Mouse (Mus musculus) yolk sac, embryonic 10.5 days (tissue): ENCODE measurements around the gene Ric1.

Experiments used
- DNase-seq: peaks from one replicate; pipeline ENCODE4 v3.0.0-alpha.2; 2017; ENCODE audit warnings: low spot score

Ric1 gene

DNA sequence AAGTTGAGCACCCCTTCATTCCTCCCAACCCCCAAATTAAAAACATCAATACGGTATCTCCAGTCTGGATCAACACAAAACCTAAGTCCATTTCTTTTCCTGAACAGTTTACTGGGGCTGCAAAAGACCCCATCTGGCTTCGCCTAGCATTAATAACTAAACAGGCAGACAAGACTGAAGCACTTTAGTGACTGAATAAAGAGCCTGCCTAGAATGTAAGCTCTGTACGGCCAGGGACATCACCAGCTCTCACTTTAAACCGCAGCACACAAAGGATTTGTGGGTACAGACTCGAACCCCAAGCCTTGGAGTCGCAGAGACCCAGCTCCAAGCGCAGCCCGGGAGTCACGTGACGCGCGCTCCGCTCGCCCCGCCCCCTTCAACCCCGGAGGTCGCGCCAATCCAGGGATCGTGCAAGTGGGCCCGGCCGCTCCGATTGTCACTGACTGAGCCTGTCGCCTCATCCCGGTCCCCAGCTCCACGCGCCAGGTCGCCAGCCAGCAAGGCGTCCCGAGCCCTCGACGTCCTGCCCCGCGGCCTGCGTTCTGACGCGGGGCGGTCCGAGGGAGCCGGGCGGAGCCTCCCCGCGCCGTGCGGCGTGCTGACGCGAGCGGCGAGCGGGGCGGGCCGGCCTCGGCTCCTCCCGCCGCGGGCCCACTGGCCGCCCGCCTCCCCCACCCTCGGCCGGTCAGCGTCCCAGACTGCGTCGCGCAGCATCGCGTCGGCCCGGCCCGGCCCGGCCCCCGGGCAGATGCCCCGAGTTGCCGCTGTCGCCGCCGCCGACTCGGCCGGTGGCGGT, at the start of gene Ric1:
TSS of gene Ric1 (plus strand) at position 646 of the 799 bp plus-strand sequence.
- DNase-seq: peak; percentile 89

DNA sequence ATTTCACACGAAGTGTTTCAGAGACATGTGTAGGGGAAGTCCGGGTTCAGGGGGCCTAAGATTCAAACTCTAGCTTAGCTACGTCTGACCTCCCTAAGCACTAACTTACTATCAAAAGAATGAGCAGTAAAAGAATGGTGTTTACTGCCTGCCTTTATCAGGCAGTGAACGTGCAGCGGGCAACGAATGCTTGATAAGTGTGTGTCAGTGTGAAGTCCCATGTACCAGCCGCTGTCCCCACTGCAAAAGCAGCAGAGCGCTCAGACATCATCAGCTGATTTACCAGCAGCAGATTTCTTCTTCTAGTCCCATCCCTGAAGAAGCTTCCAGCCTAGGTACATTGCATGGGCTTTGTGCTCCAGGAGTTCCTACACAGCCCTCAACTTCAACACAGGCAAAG, 49.7 kb upstream of the Ric1 start:
- no peak for DNase-seq

DNA sequence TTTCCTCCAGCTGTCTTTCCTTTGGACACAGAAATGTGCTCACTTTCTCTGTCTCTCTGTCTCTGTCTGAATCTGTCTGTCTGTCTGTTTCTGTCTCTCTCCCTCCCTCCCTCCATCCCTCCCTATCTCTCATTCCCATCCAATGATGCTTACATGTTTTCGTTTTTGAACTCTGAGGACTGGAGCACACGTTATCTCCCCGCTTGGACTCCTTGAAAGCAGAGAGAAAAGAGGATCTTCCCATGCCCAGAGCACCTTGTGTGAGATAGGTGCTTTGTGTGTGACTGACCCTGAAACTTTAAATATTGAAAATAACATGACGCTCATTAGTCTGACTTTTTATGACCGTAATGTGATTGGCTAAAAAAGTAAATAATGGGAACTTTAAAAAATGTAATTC, 49.1 kb upstream of the Ric1 start:
- no peak for DNase-seq

DNA sequence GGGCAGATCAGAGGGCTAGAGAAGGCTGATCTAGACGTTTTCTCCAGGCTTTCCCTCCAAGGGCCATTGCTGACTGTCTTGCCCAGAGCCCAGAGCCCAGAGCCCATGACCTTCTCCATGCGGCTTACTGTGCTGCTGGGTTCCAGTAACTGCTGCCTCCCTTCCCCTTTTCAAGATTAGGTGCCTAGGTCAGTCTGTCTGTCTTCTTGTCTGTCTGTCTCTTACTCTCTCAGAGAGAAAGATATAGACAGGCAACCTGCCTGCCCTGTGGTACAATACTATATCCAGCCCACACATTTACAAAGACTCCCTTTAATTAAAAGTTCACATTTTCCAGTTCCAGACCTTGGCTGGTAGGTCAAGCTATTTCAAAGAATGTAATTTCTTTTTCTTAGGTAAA, 47.3 kb upstream of the Ric1 start:
- DNase-seq: no peak

DNA sequence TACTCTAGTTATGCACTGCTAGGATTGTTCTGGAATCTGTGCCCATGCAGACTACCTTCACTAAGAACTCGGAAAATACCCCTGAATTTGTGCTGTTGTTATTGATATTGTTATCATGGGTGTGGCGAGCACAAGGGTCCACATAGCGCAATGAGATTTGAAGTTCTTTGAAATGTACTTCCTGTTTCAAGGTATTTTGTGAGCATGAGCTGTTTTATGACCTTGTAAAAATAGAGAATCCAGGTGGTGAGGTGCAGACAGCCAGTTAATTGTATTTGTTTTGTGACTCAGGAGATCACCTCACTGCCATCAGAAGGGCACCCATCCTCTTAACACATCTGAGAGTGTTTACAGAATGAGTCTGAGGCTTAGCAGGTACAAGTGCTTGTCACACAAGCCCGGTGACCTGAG, 46.9 kb upstream of the Ric1 start:
- DNase-seq: no peak

DNA sequence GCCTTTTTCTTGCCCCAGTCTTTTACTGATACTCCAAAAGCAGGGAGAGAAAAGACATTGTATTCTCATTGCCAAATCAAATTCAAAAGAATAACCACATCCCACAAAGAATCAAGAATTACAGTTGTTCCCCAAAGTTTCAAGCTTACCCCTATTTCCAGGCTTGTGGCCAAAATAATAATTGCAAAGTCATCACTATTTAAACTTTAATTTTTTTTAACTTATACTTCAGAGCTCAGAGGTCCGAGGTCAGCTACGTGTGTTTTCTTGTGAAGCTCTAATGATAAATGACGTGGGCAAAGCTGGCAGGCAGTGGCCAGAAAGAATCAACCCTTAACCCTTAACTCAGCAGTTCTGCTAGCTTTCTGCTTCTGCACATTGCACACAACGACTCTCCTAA, 43.5 kb upstream of the Ric1 start:
- DNase-seq: no peak

DNA sequence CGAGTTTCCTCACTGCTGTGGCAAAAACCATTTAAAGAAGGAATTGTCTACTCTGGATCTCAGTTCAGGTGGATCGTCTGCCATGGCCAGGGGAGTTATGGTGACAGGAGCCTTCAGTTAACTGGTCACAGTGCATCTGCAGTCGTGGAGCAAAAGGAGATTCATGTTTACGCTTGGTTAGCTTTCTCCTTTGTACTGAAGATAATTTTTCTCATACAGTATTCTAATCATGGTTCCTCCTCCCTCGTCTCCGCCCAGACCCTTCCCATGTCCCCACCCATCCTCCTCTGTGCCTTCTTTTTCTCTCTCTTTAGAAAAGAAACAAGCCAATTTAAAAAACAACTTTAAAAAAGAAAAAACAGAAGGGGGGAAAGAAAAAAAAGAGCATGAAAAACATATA, 40.5 kb upstream of the Ric1 start:
- DNase-seq: no peak

DNA sequence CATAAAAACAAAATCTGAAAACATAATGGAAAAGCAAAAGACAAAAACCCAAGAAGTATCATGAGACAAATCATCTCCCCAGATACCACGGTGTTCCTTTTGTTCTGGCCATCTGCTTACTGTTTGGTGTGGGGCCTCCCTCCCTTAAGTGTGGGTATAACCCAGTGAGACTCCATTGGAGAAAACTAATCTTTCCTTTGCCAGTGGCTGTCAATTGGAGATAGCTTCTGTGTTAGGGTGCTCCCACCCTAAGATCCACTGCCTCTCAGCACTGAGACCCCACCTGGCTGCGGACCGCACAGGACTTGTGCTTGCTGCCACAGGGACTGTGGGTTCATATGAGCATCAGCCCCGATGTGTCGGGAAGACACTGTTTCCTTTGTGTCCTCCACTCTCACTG, 39.9 kb upstream of the Ric1 start:
- no peak for DNase-seq

DNA sequence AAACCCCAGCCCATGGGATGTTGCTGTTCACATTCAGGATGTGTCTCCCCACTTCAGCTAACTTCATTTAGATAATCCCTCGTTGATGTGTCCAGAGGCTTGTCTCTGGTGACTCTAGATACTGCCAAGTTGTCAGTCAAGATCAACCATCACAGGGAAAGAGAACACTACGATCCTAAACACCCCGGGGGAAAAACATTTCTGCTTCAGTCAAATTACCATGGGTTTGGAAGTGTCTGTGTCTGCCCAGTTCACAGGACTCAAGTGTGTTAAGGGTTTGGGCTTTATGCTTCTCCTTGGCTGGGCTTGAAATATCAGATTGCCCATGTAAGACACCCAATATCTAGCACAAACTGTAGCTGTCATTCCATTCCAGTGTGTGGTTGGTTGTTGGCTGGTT, 39.4 kb upstream of the Ric1 start:
- no peak for DNase-seq

DNA sequence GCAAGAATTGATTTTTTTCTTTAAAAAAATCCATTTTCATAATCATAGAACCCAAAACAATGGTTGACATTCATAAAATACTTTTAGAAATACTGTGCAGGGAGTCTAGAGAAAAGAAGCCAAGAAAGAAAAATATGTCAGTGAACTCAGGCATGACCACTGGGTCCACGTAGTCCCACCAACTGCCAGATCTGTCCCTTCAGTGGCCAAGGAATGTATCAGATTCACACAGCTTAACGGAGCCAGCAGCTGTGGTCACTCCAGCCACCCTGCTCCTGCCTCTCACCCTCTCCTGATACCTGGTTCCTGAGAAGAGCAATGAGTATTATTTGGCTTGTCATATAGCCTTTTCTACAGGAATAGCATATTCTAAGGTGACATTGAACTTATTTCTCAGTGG, 38.7 kb upstream of the Ric1 start:
- DNase-seq: no peak

DNA sequence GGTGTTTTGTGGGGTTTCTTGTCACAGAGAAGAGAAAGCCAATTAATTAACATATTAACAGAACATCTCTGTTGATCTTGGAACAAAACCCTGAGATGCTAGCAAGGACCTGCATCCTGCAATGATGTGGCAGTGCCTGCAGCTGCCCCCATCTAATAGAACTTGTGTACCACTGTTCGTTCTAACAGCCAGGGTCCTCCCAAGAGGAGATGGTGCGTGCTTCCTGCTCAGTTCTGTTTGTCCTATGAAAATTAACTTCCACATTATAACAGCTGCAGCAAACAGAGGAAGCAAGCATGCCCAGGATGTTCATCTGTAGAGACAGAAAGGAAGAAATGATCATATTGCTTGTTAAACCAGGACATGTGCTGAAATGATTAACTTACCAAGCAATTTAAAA, 37.5 kb upstream of the Ric1 start:
- DNase-seq: no peak

DNA sequence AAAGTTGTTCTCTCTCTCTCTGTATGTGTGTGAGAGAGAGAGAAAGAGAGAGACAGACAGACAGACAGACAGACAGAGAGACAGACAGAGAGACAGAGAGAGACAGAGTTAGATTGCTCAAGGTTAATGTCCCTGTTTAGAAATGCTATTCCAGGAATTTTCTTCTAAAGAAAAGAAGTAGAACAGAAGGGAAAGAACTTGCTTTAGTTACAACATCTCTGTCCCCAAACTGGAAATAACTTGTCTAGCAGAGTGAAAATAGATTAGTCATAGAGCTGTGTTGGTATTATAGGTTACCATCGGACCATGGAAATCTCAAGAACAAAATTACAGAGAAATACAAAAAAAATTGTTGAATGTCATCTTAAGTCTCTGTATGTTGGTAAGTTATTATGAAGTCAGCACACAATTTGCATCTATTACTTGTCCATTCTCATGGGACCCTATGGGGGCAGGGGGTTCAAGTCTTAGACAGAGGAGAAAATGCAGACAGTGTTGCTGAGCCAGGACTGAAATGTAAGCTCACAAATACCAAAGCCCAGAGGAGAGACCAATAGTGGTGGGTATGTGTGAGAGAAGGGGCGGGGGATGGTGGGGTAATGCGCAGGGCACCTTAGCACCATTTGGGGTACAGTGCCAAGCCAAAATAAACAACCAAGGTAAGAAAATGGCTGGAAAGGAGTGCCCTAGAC, 36.7 kb upstream of the Ric1 start:
- DNase-seq: no peak

DNA sequence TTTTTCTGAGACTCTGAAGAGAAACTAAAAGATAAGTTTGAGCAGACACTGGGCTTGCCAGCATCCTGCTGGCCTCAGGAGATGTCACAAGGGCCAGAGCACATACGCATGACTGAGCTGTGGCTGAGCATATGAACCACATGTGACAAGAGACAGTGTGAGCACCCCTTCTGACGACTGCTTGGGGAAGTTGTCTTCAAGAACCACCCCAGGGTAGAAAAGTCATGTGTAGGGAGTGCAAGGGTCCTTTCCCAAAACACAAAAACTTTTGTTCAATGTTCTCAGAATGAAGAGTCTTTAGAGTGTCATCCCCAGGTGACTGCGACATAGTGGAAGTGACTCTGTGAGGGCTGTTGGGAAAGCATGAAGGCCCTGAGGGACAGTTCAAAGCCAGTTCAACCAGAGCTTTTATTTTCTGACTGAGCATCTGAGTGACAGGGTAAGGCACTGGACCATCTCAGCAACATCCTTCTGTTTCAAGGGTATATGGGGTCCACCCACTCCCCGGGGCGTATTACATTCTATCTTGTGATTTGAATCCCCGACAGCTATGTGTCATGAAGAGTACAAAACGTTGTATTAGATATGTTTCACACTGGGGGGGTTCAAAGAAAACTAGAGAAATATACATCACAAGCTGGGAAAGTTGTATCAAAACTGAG, 35.4 kb upstream of the Ric1 start:
- no peak for DNase-seq

DNA sequence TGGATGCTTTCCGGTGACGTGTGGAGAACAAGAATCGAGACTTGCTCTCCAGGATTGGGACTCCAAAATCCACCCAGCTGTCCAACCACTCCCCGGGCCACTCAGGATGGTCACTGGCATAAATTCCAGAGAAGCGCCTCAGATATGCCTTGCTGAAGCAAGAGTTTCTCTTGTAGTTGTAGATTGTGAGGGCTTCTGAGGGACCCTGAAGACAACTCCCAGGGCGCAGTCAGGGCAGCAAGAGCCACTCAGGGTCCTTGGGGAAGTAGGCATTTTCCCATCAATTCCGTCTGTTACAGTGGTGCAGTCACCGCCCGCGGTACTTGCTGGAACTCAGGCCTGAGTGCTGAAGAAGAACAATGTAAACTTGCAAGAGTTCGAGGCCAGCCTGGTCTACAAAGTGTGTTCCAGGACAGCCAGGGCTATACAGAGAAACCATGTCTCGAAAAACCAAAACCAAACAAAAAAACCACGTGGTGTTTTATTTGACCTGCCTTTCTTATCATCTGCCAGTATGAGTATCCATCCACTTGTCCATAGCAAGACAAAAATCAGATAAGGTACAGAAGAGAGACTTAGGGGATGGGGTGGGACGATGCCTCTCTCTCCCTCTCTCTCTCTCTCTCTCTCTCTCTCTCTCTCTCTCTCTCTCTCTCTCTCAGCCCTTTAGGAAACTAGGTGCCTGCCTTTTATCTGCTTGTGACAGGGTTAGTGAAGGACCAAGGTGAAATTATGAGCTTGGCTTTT, 34.6 kb upstream of the Ric1 start:
- no peak for DNase-seq

DNA sequence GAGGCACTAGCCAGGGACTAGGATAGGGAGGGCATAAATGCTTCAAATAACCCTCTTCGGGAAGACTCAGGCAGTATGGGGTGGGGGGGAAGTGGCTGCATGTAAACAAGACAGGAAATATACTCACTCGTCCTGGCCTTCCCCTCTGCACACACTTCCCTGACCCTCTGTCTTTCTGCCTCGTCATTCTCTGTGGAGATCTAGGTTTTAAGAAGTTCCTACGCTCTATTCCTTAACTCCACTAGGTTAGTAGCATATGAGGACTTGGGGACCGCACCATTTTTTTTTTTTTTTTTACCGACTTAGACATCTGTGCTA, 34.0 kb upstream of the Ric1 start:
- no peak for DNase-seq

DNA sequence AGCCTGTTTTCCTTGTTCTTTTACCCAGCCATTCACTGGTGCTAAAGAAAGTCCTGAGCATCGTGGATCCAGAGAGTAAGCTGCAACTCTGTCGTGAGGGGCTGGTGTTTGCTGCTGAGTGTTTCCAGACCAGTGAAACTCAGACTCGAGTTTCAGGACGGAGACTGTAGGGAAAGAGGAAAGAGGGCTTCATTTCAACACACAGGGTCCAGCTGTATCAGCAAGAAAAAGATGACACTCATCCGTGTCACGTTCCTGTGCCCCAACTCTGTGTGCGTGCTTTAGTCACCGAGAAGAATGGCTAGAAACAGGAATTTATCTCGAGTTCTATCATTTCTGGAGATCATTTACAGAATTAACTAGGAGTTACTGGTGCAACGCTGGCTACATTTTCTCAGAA, 33.7 kb upstream of the Ric1 start:
- no peak for DNase-seq

DNA sequence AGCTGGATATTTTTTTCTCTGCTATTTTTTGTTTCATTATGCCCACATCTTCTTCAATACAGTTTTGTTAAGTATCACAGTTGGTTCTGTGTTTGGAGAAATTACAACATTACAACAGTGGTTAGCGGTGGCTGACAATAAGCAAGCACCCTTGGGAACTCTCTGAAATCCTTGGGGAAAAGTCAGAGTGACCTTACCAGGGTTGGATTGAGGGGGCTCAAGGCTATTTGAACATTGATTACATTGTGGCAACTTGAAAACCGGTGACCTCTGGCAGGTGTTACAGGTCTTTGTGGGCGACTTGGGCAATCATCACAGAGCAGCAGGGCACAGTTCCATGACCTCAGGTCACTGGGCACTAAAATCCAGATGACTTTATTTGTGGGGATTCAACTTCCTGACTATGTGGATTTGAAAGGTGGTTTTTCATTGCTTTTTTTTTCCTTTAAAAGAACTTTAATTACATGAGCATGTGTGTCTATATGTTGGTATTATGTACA, 32.2 kb upstream of the Ric1 start:
- no peak for DNase-seq

DNA sequence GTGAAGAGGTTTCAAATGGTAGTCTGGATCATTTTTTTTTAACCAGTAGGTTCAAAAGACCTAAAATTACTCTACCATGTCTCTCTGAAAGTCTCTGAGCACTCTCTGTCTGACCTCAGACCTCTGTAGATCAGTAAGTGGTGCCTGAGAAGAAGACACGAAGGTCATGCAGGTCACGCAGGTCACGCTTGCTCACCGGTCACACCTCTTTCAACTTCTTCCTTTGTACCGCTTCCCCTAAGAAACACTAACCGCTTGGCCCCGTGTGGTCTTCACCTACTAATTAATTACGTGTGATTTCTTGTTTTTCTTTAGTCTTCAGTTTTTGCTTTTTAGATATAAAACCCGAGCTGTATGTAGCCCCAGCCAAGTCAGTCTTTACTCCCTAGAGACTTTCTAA, 30.6 kb upstream of the Ric1 start:
- no peak for DNase-seq

DNA sequence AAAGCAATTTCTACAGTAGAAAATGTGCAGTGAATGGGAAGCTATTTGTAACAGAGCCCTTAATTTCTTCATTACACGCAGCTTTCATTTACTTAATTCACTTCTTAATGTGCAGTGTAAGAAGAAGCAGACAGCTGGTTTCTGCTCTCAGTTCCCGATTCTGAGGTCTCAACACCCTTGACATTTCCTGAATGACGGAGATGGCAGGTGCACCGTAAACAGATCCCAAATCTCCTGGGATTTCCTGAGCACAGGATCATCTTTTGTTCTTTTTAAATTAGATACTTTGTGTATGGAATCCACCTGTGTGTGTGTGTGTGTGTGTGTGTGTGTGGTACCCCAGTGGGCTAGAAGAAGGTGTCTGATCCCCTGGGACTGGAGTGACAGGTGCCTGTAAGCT, 27.6 kb upstream of the Ric1 start:
- no peak for DNase-seq

DNA sequence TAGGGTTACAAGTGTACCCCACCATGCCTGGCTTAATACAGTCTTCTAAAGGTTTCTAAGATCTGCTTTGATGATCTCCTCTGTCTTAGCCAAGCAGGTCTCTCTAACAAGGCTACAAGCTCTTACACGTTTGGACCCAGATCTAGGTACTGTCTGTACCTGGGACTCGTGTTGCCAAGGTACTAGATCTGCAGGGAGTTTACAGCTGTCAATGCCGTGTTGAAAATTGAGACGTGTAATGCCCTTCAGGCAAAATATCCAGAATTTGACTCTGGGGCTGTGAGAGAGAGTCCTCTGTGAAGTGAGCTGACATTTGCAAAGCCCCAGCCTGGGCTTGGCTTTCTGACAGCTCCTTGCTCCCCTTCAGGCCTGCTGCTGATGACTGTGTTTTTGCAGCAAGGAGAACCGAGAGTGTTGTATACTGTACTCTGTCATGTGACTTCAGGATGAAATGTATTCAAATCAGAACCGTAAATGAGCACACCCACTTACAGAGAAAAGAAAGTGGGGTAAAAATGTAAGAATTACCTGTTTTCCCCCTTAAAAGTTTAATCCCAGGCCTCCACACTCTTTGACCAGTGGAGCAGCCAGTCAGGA, 26.0 kb upstream of the Ric1 start:
- DNase-seq: no peak

DNA sequence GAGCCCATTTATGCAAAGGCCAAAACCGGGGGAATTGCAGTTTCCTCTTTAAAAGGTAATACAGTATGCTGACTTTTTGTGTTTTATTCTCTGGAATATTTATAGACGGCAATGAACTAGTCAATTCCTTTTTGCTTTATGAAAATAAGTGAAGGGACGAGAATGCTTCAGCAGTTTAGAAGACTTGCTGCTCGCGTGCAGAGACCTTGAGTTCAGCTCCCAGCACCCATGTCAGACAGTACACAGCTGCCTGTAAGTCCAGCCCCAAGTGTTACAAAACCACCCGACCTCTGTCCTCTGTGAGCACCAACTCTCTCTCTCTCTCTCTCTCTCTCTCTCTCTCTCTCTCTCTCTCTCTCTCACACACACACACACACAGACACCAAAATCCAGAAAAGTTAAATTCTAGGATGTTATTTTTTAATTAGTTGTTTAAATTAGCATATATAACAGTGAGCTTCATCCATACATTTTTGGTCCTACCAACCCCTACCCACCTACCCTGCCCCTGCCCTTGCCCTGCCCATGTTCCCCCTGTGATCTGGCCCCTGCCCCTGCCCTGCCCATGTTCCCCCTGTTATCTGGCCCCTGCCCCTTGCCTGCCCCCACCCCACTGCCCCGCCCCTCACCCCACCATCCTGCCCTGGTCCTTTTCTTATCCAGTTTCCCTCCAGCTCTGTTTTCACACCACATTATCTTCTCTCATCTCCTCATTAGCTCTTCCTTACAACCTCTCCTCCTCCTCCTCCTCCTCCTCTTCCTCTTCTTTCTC, 25.1 kb upstream of the Ric1 start:
- DNase-seq: peak; percentile 48
